Comparison of ENCODE assay signal across 8 mouse cellular contexts in the genomic region with DNA sequence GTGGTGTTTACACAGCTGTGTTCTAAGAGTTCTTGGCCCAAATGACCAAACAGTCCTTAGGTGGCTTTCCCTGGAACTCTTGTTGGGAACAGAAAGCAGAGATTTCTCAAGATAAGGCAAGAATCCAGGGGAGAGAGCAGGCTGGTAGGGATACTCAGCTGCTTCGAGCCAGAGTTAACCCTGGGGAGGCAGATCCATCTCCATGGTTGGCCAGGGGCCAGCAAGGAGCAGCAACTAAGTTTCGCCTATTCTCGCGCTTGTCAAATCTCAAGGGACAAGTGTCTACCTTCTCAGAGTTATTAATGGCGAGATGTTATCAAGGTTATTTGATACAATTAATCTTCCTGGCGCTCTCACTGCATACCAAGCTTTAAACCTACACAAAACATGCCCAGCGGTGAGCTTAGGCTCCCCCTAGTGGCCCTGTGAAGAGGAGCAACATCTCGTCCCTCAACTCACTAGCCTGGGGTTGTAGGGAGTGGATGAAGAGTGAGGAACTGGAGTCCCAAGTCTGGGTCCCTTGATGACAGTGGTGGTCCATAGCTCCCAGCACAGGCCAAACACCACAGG. TPM values are rescaled to one million over a fixed set of nuclear protein-coding genes. Genes with fewer than 3 reads are reported as not detected.
DNase-seq lines count a peak whose midpoint lies in the region; ATAC-seq lines count a peak whose summit lies in the region.

No protein-coding gene starts in this region.

- H3K9ac ChIP-seq in neural tube, embryonic 15.5 days (replicated peaks): no peak overlapping the region
- H3K9ac ChIP-seq in liver, embryonic 12.5 days: no peak overlapping the region

- no peak overlapping the region for H3K27ac ChIP-seq in neural tube, embryonic 15.5 days (replicated peaks)
- H3K27ac ChIP-seq in liver, embryonic 12.5 days: no peak overlapping the region

- no peak overlapping the region for H3K4me2 ChIP-seq in neural tube, embryonic 15.5 days
- H3K4me2 ChIP-seq in liver, embryonic 12.5 days: no peak overlapping the region

- WGBS in neural tube, embryonic 15.5 days: 20% methylated on average over 8 of the region's 8 CpGs
- WGBS in liver, embryonic 12.5 days (ENCODE audit: insufficient replicate concordance): 29% methylated on average over 8 of the region's 8 CpGs

- intact Hi-C loops in heart, postnatal 14 days (cut with DNase I): no loop called here

- H3K4me1 ChIP-seq in neural tube, embryonic 15.5 days: no peaks in the 10 kb centered on the region
- H3K4me1 ChIP-seq in liver, embryonic 12.5 days: no peaks in the 10 kb centered on the region

- no peaks in the 10 kb centered on the region for H3K27me3 ChIP-seq in neural tube, embryonic 15.5 days (replicated peaks)
- H3K27me3 ChIP-seq in liver, embryonic 12.5 days (replicated peaks): 0 out of 2 replicates have a peak, but pooled peaks cover 2% of the 10 kb centered on the region

- peak; percentile 30 for DNase-seq in neural tube, embryonic 10.5 days (ENCODE audit: extremely low spot score, low spot score)
- DNase-seq in ZHBTc4 (ENCODE audit: low read depth, low spot score): peak; percentile 80
- peak; percentile 74 for DNase-seq in embryo, embryonic 10 days (ENCODE audit: low spot score)
- peak; percentile 30 to 57 for DNase-seq in heart, postnatal 14 days
- DNase-seq in retina, postnatal 1 day: peak; percentile 76
- no peak for DNase-seq in ovary, postnatal 10 days (ENCODE audit: low spot score)

- ATAC-seq in neural tube, embryonic 15.5 days (ENCODE audit: low FRiP score): no peak
- peak; percentile 58; the same call in 1 of the 2 replicates for ATAC-seq in liver, embryonic 12.5 days

- no peaks in the 10 kb centered on the region for H3K9me3 ChIP-seq in neural tube, embryonic 15.5 days (replicated peaks)
- H3K9me3 ChIP-seq in liver, embryonic 12.5 days (replicated peaks): no peaks in the 10 kb centered on the region

- no peak overlapping the region for H3K4me3 ChIP-seq in neural tube, embryonic 15.5 days (replicated peaks)
- H3K4me3 ChIP-seq in liver, embryonic 12.5 days: no peak overlapping the region

- H3K36me3 ChIP-seq in neural tube, embryonic 15.5 days: peaks cover 18% of the 10 kb centered on the region
- H3K36me3 ChIP-seq in liver, embryonic 12.5 days: 0 out of 2 replicates have a peak, but pooled peaks cover 9% of the 10 kb centered on the region

RNA-seq across cellular contexts. Expression of a gene that starts 6.9 kb away (rescaled TPM):
- polyA plus RNA-seq in neural tube, embryonic 15.5 days (2015; fragmentation: Nextera tagmentation; extraction: Ambion mirVana): 16.5 and 19.8 TPM in 2 replicates
- 1 to 10 TPM; 4.9 to 5.6 TPM for total RNA-seq in heart, postnatal 14 days (2021)
- 0.86 and 1.2 TPM in 2 replicates for polyA plus RNA-seq in liver, embryonic 12.5 days (2016; fragmentation: Nextera tagmentation; extraction: Ambion mirVana)

RNA-seq across cellular contexts. Expression of a gene that starts 10.6 kb away (rescaled TPM):
- 24.6 and 31.4 TPM in 2 replicates for polyA plus RNA-seq in neural tube, embryonic 15.5 days (2015; fragmentation: Nextera tagmentation; extraction: Ambion mirVana)
- total RNA-seq in heart, postnatal 14 days (2021): 10 to 100 TPM; 44.5 to 54.0 TPM
- polyA plus RNA-seq in liver, embryonic 12.5 days (2016; fragmentation: Nextera tagmentation; extraction: Ambion mirVana): 14.0 and 14.5 TPM in 2 replicates

RNA-seq across cellular contexts. Expression of a gene that starts 26.3 kb away (rescaled TPM):
- 21.9 and 22.2 TPM in 2 replicates for polyA plus RNA-seq in neural tube, embryonic 15.5 days (2015; fragmentation: Nextera tagmentation; extraction: Ambion mirVana)
- total RNA-seq in heart, postnatal 14 days (2021): 10 to 100 TPM; 38.2 to 44.4 TPM
- polyA plus RNA-seq in liver, embryonic 12.5 days (2016; fragmentation: Nextera tagmentation; extraction: Ambion mirVana): 0.80 and 0.95 TPM in 2 replicates

RNA-seq across cellular contexts. Expression of a gene that starts 26.5 kb away (rescaled TPM):
- 0.38 and 0.49 TPM in 2 replicates for polyA plus RNA-seq in neural tube, embryonic 15.5 days (2015; fragmentation: Nextera tagmentation; extraction: Ambion mirVana)
- under 1 TPM; 0.74 to 0.90 TPM for total RNA-seq in heart, postnatal 14 days (2021)
- polyA plus RNA-seq in liver, embryonic 12.5 days (2016; fragmentation: Nextera tagmentation; extraction: Ambion mirVana): 0.05 TPM in 1 of 2 replicates, not detected in the other

RNA-seq across cellular contexts. Expression of a gene that starts 42.4 kb away (rescaled TPM):
- 48.1 and 64.4 TPM in 2 replicates for polyA plus RNA-seq in neural tube, embryonic 15.5 days (2015; fragmentation: Nextera tagmentation; extraction: Ambion mirVana)
- 10 to 100 TPM; 26.2 to 27.8 TPM for total RNA-seq in heart, postnatal 14 days (2021)
- polyA plus RNA-seq in liver, embryonic 12.5 days (2016; fragmentation: Nextera tagmentation; extraction: Ambion mirVana): 72.0 and 74.0 TPM in 2 replicates

Comparison
In these comparisons a context has a peak if more than half of its experiments do, and no peak if none do; other contexts are left out.
1. RNA of a gene that starts 26.3 kb away (polyA plus RNA-seq): 21.9 to 22.2 TPM in neural tube, embryonic 15.5 days; 0.80 to 0.95 TPM in liver, embryonic 12.5 days; every median in the first group is over 10 times any median in the second.